Mouse (Mus musculus) layer of hippocampus, postnatal 14 days (tissue): Measurements from ENCODE around the gene Cab39l. TPM values are rescaled to one million over a fixed set of nuclear protein-coding genes. Genes with fewer than 3 reads are reported as not detected.

Experiments used
- DNase-seq, 2 experiments: peaks; one replicate each; pipeline ENCODE4 v3.0.0; 2021 to 2022; ENCODE audit warnings: low spot score in 2 of 2, mixed read lengths in 1 of 2
- total RNA-seq, 2 experiments: library from RNA; stranded (reverse); gene quantifications; 2 replicates each; pipeline ENCODE4 v1.2.3; 2021

Cab39l gene
- total RNA-seq, 2 experiments from 2014 or later: 18.3 to 33.8 TPM

DNA sequence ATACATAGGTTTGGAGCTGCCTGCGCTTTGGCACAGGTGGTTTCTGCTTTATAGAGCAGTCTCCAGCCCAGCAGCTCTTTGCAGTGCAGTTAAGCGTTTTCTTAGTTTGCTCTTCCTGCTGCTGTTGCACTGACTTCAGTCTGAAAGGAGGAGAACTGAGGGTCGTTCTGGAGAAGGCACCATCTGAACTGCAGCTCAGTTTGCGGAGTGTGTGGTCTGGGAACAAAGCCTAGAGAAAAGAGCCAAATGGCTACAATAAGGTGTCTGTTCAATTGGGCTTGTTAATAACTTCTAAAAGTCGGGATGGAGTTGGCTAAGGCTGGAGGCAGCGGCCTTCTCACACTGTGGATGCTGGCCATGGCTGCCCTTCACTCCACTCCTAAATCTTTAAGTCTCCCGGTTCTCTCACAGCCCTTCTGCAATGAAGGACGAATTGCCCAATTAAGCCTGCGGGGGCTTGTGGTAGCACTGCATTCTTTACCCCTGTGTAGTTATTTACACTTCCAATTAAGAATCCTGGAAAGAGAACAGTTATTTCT lies 186.4 kb downstream of the Cab39l start:
- peak in 1 of 2 experiments; percentile 29 for DNase-seq

DNA sequence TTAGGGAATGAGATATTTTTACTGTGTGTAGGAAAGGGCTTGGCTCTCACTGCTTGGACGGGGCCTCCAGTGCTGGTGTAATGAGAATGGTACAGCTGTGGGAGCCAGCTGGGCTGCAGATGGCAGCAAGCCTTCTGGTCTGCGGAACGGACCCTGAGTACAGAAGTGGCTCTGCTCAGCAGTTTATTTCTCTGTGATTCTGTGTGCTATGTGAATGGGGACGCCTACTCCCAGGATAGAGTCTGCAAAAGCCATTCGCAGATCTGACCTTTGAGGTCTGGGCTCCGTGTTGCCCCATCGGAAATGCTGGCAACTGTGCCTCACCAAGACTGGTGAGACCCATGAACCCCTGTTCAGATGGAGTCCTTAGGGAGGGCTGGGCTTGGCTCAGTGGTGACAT lies 187.1 kb downstream of the Cab39l start:
- DNase-seq: peak; percentile 34 to 55

DNA sequence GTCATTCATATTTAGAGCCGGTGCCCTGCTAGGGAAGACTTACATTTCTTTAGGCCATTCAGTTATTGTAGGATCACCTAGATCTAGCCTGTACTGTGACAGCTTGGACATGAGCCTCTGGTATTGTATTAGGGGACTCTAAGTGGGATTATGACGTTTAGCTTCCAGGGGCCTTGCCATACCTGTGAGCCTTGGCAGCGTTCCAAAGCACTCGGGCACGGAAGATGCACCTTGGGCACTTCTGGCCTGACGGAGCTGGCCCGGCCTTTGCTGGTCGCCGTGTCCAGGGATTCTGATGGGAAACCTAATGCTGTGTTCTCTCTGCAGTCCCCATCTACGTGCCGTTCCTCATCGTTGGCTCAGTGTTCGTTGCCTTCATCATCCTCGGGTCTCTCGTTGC lies 188.5 kb downstream of the Cab39l start:
- DNase-seq: no peak

DNA sequence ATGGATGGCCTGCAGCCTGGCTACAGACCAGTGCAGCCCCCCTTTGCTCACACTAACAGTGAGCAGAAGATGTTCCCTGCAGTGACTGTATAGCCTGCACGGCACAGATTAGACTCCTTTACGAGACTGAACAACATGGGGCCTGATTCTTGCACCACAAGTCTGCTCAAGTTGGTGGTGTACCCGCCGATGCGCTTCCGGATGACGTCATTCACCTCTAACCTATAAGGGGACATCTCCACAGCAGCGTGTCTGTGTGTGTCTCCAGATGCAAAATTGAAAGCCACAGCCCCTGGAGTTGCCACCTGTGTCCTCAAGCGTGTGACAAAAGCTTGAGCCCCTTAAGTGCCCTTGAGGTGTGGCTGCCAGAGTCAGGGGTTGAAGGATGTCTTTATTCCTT lies 189.3 kb downstream of the Cab39l start:
- no peak for DNase-seq

DNA sequence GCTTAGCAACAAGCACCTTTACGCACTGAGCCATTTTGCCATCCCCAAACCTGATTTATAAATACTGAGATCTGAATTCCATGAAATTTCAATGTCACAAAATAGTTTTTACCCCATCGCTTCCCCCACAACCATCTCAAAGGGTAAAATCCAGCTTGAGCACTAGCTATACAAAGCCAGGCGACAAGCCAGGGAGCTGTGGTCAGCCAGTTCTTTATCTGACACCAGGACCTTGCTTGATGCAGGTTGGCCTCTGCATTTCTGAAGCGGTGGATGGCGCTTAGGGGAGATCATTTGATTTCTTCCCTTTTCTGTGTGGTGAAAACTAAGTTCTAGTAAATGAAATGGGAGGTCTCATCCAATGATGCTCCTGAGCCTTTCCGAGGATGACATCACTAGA lies 191.3 kb downstream of the Cab39l start:
- no peak for DNase-seq

DNA sequence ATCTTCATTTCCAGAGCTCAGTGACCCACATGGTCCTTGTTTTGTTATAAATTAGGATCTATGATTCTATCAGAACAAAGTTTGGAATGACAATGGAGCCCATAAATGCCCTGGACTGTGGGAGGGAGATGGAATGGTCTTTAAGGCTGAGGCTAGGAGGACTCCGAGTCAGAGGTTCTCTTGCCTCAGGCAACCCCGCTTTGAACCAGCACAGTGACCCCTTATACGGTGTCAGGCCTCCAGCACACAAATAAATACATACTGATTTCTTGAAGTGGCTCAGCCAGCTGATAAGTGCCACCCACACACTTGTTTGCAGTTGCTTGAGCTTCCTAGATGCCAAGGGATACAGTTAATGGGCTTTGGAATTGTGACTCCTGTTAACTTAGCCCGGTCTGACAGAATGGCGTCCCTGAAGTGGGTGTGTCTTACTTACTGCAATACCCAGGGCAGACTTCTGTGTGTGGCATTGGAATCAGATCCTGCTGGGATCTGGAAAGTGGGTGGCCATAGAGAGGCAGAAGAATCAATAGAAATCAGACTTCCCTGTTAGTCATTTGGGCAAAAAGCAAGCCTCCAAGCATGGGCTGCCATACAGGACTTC lies 192.6 kb downstream of the Cab39l start:
- no peak for DNase-seq

DNA sequence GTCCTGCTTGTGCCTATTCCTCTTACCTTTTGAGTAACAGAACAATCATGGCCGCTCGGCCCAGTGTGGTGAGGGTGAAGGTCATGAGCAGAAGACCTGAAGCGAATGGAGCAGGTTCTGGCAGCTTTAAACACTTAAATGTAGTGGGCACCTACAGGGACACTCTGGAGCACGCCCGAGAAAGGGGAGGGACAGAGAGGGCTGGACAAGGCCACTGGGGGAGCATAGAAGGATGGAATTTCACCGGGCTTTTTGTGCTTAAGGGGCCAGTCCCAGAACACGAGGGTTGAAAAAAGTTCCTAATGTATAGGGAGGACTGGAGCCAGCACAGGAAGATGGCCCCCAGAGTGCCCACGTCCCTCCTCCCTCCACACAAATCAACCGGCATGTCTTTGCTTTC lies 193.2 kb downstream of the Cab39l start:
- no peak for DNase-seq

Other genes starting within 250 kb of the Cab39l start
- gene Rcbtb1, start 239.8 kb upstream of the Cab39l start, total RNA-seq: 10 to 100 TPM; 31.7 to 33.5 TPM
- not detected for gene Gm6904, start 180.8 kb upstream of the Cab39l start, total RNA-seq
- not detected for gene Phf11a, start 143.4 kb upstream of the Cab39l start, total RNA-seq
- not detected for gene Phf11b, start 99.6 kb upstream of the Cab39l start, total RNA-seq
- gene Phf11d, start 75.5 kb upstream of the Cab39l start, total RNA-seq: under 1 TPM; 0.48 to 0.72 TPM
- gene Phf11c, start 45.6 kb upstream of the Cab39l start, total RNA-seq: under 1 TPM; 0.62 to 0.74 TPM
- gene Setdb2, start 88 bp upstream of the Cab39l start, total RNA-seq: 1 to 10 TPM; 6.7 to 7.1 TPM
- gene Cdadc1, start 157.0 kb downstream of the Cab39l start, total RNA-seq: 10 to 100 TPM; 51.1 to 60.0 TPM
- gene Shisa2, start 184.3 kb downstream of the Cab39l start, total RNA-seq: 1 to 10 TPM; 3.1 to 5.1 TPM